Mouse (Mus musculus) erythroblast, embryonic 14.5 days (primary cell): ENCODE measurements around the gene Fam107b.

Experiments used
- GATA1 ChIP-seq: IDR thresholded peaks from 2 replicates; pipeline ENCODE4 v1.6.1; 2012; ENCODE audit warnings: low read length, inconsistent platforms, mixed read lengths
- TAL1 ChIP-seq: IDR thresholded peaks from 3 replicates; pipeline ENCODE4 v1.6.1; 2012; ENCODE audit warnings: low read length, inconsistent platforms, mixed read lengths

DNA sequence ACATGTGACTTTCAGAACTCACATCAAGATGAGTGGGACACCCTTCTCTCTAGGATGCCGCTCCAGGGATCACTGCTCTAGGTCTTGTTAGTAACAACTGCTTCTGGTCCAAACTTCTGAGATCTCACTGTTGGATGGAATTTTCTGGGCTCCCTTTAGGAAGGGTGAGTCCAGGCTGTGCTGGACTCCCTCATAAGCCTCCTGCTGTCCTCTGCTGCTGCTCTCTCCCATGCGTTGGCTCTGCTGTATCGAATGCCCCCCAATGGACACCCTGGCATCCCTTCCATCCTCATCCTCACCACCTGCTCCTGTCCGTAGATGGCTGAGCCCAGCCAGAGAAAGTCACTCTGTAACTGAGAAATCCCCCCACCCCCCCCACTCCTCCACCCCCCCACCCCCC lies 170.4 kb downstream of the Fam107b start:
- no peak for TF ChIP-seq GATA1
- no peak for TF ChIP-seq TAL1
